Mouse (Mus musculus): ENCODE measurements around the gene Atp8a1.

The Atp8a1 gene

DNA sequence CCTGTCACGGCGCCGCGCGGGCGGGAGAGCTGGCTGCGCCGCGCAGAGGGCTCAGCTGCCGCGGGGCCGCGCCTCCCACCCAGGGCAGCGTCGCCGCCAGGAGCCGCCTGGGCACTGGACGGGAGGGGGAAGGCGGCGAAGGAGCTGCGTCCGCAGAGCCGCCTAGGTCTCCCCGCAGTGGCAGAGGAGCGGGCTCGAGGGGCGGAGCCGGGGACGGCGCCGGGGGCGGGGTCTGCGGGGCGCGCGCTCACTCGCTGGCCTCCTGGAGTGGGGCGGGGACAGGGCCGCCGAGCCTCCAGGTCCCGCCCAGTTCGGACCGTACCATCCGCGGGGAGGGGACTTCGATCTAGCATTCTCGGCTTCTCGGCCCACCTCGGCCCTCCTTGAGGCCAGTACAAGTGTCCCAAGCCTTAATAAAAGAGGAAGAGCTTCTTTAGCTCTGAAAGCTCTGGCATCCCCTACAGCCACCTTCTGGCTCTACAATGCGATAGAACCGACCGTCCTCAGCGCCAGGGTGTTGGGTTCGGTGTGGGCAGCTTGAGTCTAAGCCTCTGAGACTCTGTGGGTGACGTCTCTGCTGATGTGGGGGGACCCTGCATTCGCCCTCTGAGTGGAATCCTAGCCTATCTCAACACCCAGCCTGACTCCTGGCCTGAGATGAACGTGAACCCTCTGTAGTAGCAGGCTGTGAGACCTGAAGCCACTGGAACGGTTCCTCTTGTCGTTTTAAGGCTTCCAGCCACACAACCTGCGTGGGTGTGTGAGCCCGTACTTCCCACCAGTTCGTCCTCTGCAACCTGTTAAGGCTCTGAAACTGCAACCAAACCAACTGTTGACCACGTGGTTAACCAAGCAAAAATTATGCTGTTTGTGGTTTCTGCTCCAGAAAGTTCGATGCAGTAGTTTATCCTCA, at the start of gene Atp8a1:
Atp8a1 (minus strand) TSS at position 182 of the 913 bp plus-strand sequence.
- DNase-seq (ENCODE audit: extremely low spot score, low read depth, low spot score) = peak; percentile 83

DNA sequence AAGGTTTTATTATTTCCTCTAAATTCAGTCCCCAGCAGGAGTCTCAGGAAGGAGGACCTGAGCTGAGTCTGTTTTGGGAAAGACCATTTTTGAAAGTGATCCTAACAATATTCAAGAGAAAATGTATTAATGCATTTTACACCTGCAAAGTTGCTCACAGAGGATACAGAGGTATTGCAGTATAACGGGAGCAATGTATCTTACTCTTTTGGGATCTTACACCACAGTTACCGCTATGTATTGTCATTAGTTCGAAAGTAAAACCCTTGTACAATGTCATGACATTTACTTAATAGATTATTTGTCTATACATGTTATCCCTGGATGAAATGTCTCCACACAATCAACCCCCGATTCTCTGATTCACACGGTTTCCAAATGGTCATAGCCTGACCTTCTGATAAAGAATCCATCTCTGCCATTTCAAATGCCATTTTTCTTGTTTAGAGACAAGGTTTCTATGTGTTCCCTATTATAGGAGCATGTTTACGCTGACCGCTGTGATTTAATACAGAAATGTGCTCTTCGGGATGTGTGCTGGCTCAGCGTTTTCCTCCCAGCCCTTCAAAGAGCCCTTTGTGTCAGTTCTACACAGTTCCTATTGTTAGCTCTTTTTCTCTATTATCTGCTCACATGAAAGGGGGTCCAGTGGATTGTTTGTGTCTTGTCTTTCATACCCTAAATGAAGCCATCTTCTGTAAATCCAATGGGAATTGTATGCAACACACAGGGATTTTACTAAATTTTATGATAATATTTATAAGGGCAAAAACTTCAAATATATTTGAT, 37.4 kb upstream of the Atp8a1 start:
- no peak for DNase-seq (ENCODE audit: extremely low spot score, low read depth, low spot score)

DNA sequence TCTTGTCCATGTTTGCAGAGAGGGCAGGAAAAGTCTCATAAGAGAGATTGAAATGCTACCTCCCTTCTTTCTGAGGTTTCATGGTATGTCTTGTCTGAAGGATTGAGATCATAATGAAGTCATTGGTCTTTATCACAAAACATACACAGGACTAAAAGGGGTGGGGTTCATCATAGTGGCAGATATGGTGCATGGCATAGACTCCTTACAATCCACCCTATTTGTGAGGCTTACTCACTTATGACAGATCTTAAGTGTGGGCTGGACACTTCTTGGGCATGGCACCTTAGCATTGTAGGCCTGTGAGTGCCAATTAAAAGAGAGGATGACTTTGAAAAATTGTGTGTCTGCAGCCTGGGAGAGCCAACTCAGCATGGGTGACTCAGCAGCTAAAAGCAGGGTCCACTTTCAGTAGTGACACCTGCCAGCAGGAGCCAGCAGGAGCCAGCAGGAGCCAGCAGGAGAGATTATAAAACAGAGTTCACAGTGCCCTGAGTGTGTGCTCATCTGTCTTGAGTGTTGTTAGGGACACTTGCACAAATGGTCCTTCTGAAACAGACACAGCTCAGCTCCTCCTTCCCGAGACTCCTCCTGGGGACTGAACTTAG, 36.4 kb upstream of the Atp8a1 start:
- DNase-seq (ENCODE audit: extremely low spot score, low read depth, low spot score) = no peak

DNA sequence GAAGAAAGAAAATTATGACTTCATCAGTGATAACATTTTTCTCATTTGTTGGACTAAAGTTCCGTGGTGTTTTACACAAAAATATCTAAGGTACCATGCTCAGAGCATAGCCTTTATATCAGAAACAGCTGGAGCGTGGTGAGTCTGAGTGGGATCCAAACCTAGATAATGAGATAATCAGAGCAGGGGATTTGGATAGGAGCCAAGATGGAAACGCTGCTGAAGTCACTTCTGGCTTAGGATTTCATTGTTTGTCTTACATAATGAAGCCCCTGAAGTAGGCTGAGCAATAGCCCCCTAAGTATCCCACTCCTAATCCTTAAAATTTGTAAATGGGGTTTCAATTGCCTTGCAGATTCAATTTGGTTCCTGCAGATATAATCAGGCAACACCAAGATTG, 24.2 kb upstream of the Atp8a1 start:
- DNase-seq (ENCODE audit: extremely low spot score, low read depth, low spot score) = no peak

DNA sequence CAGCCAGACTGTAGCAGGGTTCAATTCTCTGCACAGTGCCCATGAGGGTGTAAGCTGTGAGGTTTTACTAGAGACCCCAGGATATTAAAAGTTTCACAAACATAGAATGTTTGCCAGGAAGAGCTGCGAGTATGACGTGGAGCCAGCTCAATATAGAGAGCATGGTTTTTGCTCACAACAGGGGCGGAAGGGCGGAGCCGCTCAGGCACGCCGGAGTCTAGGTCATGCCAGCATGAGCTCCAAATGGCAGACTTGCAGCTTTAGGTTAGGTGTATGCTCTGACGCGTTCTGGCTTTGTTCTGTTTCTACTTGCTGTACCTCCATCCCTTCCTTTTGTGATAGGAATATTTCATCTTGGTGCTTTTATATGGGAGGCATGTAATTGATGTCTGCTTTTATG, 19.0 kb upstream of the Atp8a1 start:
- DNase-seq (ENCODE audit: extremely low spot score, low read depth, low spot score) = no peak

DNA sequence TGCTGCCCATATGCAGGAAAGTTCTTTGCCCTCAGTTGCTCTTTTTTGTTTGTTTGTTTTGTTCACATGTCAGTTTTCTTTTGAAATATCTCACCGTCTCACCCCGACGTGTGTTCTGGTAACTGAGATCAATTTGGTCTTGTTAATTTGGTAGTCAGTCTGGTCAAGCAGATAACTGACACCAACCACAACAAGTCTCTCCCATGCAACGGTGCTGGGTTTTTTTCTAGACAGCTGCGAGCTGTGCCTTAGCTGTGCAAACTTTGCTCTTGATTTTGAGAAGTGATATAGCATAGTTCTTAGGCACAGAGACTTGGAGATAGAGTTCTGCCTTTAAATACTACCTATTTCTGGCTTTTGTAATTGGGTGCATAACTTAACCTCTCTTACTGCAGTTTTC, 18.4 kb upstream of the Atp8a1 start:
- DNase-seq (ENCODE audit: extremely low spot score, low read depth, low spot score) = no peak

DNA sequence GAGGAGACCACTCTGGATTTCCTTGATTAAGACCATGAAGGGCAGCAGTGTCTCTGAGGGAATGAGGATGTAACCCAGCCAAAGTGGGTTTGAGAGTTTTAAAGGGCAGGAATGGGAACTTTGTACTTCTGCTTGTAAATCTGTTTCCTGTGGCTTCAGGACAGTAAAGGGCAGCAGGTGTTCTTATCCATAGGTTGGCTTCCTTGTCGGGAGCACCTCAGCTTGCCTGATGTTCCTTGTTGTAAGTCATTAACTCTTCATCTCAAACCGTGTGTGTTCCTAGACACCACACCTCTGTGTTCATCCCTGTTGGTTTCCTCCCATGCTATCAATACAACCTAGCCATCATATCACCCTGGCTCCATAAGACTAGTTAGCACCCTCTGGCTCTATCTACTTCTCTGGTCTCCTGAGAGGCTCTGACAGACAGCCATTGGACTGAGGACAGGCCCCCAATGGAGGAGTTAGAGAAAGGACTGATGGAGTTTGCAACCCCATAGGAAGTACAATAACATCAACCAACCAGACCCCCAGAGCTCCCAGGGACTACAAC, 17.4 kb upstream of the Atp8a1 start:
- DNase-seq (ENCODE audit: extremely low spot score, low read depth, low spot score) = no peak

DNA sequence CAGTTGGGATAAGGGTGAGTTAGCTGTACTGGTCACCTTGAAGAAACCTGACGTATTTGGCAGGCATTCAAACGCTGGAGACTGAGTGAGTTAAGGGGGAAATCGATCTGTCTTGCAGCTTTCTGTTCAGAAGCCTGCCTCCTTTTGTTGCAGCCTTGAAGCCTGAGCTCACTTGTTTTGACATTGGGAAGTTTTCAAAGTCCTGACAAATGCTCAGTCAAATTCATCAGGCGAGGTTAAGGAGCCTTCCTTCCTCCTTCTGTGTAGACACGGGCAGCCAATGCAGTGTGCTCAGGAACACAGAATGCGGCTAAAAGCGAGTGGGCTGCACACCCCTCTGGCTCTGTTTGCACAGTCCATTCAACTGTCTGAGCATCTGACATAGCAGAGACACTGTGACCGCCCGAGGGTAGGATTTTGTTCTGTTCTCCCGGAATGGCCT, 16.7 kb upstream of the Atp8a1 start:
- no peak for DNase-seq (ENCODE audit: extremely low spot score, low read depth, low spot score)

DNA sequence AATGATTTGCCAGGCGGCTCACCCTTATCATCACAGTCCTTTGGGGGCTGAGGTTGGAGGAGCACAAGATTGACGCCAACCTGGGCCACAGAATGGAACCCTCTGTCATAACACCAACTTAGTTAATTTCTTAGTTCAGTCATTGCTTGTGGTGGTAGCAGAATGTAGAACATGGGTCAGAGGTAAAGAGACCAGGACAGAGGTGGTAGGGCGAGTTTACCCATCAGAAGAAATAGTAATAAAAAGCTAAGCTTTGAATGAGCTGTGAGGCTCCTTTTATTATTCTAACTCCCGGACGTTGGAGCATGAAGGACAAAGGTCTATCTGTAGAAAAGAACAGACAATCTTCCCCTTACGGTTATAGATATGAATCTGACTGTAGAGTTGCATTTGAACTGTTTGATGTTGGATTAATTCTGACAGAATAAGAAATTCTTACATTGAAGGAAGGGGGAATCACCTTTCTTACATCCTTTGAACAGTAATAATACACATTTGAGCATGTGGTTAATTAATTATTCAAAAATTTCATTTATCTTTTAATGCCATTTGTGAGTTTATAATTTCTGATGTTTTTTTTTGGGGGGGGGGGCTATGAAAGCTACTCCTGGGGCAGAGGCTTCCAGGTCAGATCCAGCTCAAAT, 7.9 kb upstream of the Atp8a1 start:
- DNase-seq (ENCODE audit: extremely low spot score, low read depth, low spot score) = no peak

DNA sequence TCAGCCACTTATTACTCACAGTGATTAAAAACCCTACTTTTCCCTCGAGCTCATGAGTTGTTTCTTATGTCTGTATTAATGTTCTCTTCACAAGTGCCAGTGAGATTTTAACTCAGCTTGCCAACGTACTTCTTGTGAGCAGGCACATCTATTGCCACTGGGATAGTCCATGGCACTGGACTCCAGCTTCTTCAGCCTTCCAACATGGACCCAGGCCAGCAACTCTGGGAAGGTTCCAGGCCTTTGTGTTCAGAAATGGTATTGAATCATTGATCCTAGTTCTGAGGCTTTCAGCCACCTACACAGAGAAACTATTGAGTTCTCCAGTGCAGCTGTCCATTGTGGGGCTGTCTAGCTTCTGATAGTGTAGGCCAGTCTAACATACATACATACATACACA, 5.6 kb upstream of the Atp8a1 start:
- no peak for DNase-seq (ENCODE audit: extremely low spot score, low read depth, low spot score)

DNA sequence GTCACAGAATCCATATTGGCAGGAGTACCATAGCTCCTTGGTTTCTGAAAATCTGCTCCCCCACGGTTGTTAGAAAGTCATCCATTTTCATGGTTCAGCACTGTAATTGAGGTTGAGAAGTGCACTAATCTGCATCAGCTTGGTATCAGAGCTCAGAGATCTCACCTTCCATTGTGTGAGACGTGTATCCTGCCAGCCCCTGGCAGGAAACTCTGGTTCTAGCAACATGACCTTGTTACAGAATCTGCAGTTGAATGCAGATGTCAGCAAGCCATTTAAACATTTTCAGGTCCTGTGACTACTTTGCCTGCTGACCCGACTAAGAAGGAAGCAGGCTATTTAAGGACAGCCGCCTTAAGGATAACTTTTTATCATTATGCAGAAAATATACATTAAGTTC, 2.2 kb upstream of the Atp8a1 start:
- no peak for DNase-seq (ENCODE audit: extremely low spot score, low read depth, low spot score)

DNA sequence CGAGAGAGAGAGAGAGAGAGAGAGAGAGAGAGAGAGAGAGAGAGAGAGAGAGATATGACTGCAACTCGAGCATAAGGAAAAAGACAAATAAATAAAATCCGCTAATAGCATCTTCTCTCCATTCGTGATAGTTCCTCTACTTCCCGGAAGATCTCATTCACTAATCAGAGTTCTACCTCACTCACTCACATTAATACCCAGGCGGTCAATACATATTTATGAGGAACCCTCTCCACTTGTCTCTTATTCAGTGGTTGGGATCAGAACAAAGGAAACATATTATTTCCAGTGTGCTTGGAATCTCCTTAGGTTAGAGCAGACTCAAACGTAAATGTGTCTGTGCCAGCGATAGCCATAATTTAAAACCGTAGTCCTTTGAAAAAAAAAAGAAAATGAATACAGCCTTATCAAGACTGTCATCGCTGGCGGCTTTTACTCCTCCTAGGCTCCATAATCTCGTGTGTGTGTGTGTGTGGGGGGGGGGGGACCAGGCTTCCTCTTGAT, 1.3 kb upstream of the Atp8a1 start:
- no peak for DNase-seq (ENCODE audit: extremely low spot score, low read depth, low spot score)

DNA sequence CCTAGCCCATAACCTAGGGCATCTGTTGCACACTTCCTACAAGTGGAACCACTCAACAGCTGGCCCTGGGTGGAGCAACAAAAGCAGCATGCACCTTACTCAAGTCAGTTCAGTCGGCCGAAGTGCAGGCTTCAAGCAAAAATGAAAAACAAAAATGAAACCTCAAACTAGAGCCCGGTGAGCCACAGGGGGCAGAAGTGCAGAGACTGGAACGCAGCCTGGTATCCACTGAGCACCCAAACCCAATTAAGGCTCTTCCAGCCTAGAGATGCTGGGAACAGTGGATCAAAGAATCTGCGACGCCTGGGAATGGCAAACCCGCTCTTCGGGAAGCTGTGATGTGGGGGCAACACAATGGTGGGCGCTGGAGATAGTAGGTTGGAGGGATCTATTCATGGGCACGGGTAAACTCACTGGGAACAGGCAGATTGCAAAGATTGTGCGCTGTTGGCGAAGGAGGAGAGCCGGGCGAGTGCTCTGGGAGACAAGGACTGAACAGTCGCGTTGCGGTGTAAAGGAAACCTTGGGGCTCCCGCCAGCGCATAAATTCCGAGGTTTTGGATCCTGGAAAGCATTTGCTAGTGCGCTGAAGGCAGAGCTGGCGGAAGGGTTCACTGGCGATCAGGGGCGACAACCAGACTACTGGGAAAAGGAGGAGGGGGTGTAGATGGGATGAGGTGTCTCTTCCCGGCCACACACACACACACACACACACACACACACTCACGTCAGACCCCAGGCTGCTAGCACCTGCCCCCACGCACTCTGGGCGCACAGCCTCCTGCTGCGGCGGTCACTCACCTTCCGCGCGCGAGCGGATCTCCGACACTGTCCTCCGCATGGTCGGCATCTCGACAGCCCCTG, 641 bp downstream of the Atp8a1 start:
- no peak for DNase-seq (ENCODE audit: extremely low spot score, low read depth, low spot score)

DNA sequence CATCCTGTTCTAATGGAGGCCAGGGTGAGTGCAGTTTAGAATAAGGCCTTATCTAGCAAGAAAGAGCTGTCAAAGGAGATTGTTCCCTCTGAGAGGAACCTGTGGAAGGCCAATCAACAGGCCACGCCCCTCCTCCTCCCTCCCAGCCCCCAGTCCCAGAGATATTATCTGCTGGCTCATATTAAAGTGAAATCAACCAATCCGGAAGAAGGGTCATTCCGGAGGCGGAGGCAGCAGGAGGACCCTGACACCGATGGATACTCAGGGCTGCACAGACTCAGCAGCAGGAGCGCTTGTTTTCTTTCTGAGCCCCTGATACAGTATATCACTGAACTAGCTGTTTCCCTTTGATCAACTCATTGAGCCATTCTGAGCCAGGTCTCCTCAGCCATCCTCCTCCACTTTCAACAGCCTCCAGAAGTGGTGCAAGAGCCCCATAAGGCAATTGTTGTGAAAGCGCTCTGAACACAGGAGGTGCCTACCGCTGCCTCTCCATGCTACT, 2.0 kb downstream of the Atp8a1 start:
- DNase-seq (ENCODE audit: extremely low spot score, low read depth, low spot score) = no peak

DNA sequence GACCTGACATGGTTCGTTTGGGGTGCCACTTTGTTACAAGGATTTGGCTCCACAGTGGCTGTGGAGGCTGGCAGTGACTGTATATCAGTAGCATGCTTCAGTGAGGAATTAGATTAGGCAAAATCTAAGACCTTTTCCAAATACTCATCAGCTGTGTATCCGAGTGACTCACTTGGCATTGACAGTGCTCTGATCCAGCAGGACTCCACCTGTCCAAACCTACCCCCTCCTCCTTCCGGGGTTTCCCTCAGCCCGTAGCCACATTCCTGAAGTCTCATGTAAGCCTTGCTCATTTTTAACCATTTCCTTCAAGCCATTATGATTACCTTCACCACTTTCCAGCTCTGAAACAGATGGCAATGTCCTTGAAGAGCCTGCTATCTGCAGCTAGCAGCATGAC, 3.2 kb downstream of the Atp8a1 start:
- DNase-seq (ENCODE audit: extremely low spot score, low read depth, low spot score) = no peak

DNA sequence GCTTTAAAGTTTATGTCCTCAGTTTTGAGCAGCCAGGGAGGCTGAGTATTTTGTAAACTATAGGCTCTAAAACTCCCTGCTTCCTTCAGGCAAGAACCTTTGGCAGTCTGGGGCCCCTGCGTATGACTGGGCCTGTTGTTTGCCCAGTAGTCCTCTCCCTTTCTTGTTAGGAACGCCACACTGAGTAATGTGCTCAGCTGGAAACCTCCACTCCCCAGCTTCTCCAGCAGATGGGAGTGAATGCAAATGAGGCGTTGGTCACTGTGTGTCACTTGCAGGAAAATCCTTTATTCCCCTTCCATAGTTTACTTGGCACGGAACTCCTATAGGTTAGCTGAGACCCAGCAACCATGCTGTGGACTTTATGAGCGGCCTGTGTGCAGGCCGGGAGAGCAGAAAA, 4.9 kb downstream of the Atp8a1 start:
- no peak for DNase-seq (ENCODE audit: extremely low spot score, low read depth, low spot score)

DNA sequence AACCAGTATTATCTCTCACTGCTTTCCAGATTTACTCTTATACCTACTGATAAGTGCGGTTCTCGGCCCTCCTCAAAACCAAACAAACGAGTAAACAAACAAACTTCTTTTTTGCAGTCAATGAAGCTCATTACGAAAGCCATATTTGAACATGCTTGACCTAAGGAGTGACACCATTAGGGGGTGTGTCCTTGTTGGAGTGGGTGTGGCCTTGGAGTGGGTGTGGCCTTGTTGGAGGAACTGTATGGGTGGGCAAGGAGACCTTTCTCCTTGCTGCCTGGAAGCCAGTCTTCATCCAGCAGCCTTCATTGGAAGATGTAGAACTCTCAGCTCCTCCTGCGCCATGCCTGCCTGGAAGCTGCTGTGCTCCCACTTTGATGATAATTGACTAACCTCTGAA, 13.4 kb downstream of the Atp8a1 start:
- DNase-seq (ENCODE audit: extremely low spot score, low read depth, low spot score) = no peak

DNA sequence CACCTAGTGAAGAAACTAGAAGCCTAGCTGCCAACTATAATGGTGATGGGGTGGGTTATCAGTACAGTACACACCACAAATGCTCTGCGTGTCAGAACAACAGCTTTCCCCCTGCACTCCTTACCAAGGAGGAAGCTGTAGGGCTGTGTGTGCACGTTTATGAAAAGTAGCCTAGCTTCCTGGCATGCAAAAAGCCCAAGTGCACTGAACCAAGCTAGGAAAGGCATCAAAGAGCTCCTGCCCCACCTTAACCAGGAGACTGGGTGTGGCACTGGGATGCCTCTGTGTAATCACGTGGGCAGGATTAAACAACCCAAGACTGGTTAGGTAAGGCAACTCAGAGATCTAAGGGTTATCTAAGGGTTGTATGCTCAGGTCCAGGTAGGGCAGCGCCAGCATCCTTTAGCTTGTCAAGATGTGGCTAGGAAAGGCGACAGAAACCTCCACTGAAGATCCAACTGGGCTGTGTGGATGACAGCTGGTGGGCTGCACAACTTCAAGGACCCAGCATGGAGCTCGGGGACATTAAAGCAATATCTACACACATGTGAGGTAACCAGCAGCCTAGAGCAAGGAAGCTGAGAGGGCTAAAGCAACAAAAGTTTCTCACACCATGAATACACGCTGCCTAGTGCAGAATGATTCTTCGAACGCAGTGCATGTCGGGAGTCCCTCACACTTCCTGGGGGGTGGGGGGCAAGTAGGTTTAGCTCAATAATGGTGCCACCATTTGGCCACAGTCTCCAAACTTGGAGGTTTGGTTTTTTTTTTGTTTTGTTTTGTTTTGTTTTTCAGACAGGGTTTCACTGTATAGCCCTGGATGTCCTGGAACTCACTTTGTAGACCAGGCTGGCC, 15.7 kb downstream of the Atp8a1 start:
- no peak for DNase-seq (ENCODE audit: extremely low spot score, low read depth, low spot score)

DNA sequence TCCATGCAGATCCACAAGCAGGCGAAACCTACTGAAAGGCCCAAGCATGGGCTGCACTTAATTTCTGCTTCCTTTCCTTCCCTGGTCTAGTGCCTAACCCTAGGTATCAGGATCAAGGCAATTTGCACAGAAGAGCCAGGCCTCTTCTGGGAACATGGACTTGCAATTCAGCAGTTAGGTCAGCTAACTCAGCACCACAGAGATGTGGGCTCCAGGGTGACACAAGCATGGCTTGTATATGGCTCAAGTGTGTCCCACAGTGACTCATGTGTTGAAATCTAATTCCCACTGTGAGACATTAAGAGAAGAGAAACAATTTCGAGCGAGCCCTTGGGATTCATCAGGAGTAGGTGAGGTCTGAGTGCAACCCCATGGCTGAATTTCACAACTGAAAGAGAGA, 18.9 kb downstream of the Atp8a1 start:
- DNase-seq (ENCODE audit: extremely low spot score, low read depth, low spot score) = no peak

Measured in hindlimb bud, embryonic 11.5 days (tissue).